In genomic region chr1:78484361-78484760, GRCm38 (mm10) we compare ENCODE assay signal across 16 mouse cellular contexts. TPM values are rescaled to one million over a fixed set of nuclear protein-coding genes. Genes with fewer than 3 reads are reported as not detected.
DNase-seq lines count a peak whose midpoint lies in the region; ATAC-seq and TF ChIP-seq lines count a peak whose summit lies in the region.
"Had no signal": no experiment of that assay in that cellular context is flagged by ENCODE, and none has a peak within 500 bp of the region (broad histone marks: within the 10 kb centered on the region; RNA-seq: fewer than 3 reads in every experiment).

No protein-coding gene starts in this region.

- peaks cover 28% of the 10 kb centered on the region for H3K36me3 ChIP-seq in embryonic facial prominence, embryonic 14.5 days (ENCODE audit: control insufficient read depth, insufficient read depth, low read length)
- peaks cover 10% of the 10 kb centered on the region for H3K36me3 ChIP-seq in intestine, postnatal 0 days (ENCODE audit: control insufficient read depth, insufficient read depth)
- H3K36me3 ChIP-seq in forebrain, embryonic 16.5 days (ENCODE audit: control insufficient read depth, insufficient read depth): no peaks in the 10 kb centered on the region

- H3K9ac ChIP-seq in embryonic facial prominence, embryonic 14.5 days (ENCODE audit: low read depth, low read length): no peak overlapping the region
- no peak overlapping the region for H3K9ac ChIP-seq in intestine, postnatal 0 days (ENCODE audit: low read depth, low read length)
- no peak overlapping the region for H3K9ac ChIP-seq in forebrain, embryonic 16.5 days (replicated peaks; ENCODE audit: low read depth, low read length)
- H3K9ac ChIP-seq: hindbrain, embryonic 14.5 days; liver, embryonic 15.5 days; neural tube, embryonic 13.5 days had no signal

- no peaks in the 10 kb centered on the region for H3K27me3 ChIP-seq in embryonic facial prominence, embryonic 14.5 days (replicated peaks; ENCODE audit: control insufficient read depth, insufficient read depth, low read length)
- no peaks in the 10 kb centered on the region for H3K27me3 ChIP-seq in intestine, postnatal 0 days (replicated peaks; ENCODE audit: control insufficient read depth, insufficient read depth, low read length)
- no peaks in the 10 kb centered on the region for H3K27me3 ChIP-seq in forebrain, embryonic 16.5 days (replicated peaks; ENCODE audit: control insufficient read depth, insufficient read depth, low read length)
- H3K27me3 ChIP-seq: liver, embryonic 15.5 days; neural tube, embryonic 13.5 days had no signal

- no peak overlapping the region for H3K4me3 ChIP-seq in embryonic facial prominence, embryonic 14.5 days (ENCODE audit: low read depth, low read length)
- H3K4me3 ChIP-seq in intestine, postnatal 0 days (ENCODE audit: low read depth, low read length): no peak overlapping the region
- no peak overlapping the region for H3K4me3 ChIP-seq in forebrain, embryonic 16.5 days (replicated peaks; ENCODE audit: low read length)
- H3K4me3 ChIP-seq: liver, embryonic 15.5 days; neural tube, embryonic 13.5 days had no signal

- H3K27ac ChIP-seq in embryonic facial prominence, embryonic 14.5 days (replicated peaks; ENCODE audit: low read depth, low read length): peak overlapping the region; percentile 55
- H3K27ac ChIP-seq in intestine, postnatal 0 days (ENCODE audit: low read depth, low read length): peak overlapping the region; percentile 68
- H3K27ac ChIP-seq in forebrain, embryonic 16.5 days (ENCODE audit: low read length): no peak overlapping the region
- H3K27ac ChIP-seq: hindbrain, embryonic 14.5 days; liver, embryonic 15.5 days; neural tube, embryonic 13.5 days had no signal

- 28% methylated on average over 2 of the region's 2 CpGs for WGBS in embryonic facial prominence, embryonic 14.5 days
- WGBS in intestine, postnatal 0 days: 43% methylated on average over 2 of the region's 2 CpGs
- 29% methylated on average over 2 of the region's 2 CpGs for WGBS in forebrain, embryonic 16.5 days

- peak; percentile 18 for DNase-seq in lung, postnatal 36 days
- no peak for DNase-seq in lung, postnatal 25 days (ENCODE audit: low spot score)
- DNase-seq in NIH3T3 (ENCODE audit: low read depth): peak; percentile 18
- DNase-seq in embryonic facial prominence, embryonic 14.5 days (ENCODE audit: low spot score): peak; percentile 46
- no peak for DNase-seq in spleen, adult 18-20 months
- no peak for DNase-seq in retina, postnatal 1 day
- DNase-seq: cerebellum, postnatal 14 days; kidney, adult 2 months; kidney, postnatal 36 days had no signal

- no peak; the same call in 1 of the 2 replicates for ATAC-seq in embryonic facial prominence, embryonic 14.5 days (ENCODE audit: low read depth)
- ATAC-seq in intestine, postnatal 0 days: no peak
- no peak for ATAC-seq in forebrain, embryonic 16.5 days

- no peaks in the 10 kb centered on the region for H3K9me3 ChIP-seq in embryonic facial prominence, embryonic 14.5 days (ENCODE audit: control insufficient read depth, low read length)
- H3K9me3 ChIP-seq in intestine, postnatal 0 days (ENCODE audit: control insufficient read depth): no peaks in the 10 kb centered on the region
- no peaks in the 10 kb centered on the region for H3K9me3 ChIP-seq in forebrain, embryonic 16.5 days (ENCODE audit: control insufficient read depth, low read length)
- H3K9me3 ChIP-seq: liver, embryonic 15.5 days; neural tube, embryonic 13.5 days had no signal

- H3K4me2 ChIP-seq in embryonic facial prominence, embryonic 14.5 days (ENCODE audit: low read depth, low read length): no peak overlapping the region
- no peak overlapping the region for H3K4me2 ChIP-seq in intestine, postnatal 0 days (replicated peaks; ENCODE audit: low read depth)
- H3K4me2 ChIP-seq in forebrain, embryonic 16.5 days (ENCODE audit: low read length): no peak overlapping the region
- H3K4me2 ChIP-seq: hindbrain, embryonic 14.5 days; liver, embryonic 15.5 days; neural tube, embryonic 13.5 days had no signal

- H3K4me1 ChIP-seq in embryonic facial prominence, embryonic 14.5 days (ENCODE audit: control insufficient read depth, insufficient read depth, low read length): peaks cover 19% of the 10 kb centered on the region; the same call in 1 of the 2 replicates
- H3K4me1 ChIP-seq in intestine, postnatal 0 days (replicated peaks; ENCODE audit: control insufficient read depth, insufficient read depth, low read length): 0 out of 2 replicates have a peak, but pooled peaks cover 7% of the 10 kb centered on the region
- H3K4me1 ChIP-seq in forebrain, embryonic 16.5 days (replicated peaks; ENCODE audit: control insufficient read depth, insufficient read depth, low read length): peaks cover 11% of the 10 kb centered on the region

- no peak for TF ChIP-seq CTCF in intestine, postnatal 0 days (IDR thresholded peaks at IDR 0.05; ENCODE audit: low read depth)

RNA-seq across cellular contexts. Expression of gene Farsb, which starts 4.3 kb away (rescaled TPM):
- polyA plus RNA-seq in embryonic facial prominence, embryonic 14.5 days (2014; fragmentation: Nextera tagmentation; extraction: Ambion mirVana): 122 and 145 TPM in 2 replicates
- polyA plus RNA-seq in intestine, postnatal 0 days (2015; fragmentation: Nextera tagmentation; extraction: Ambion mirVana): 59.2 and 61.5 TPM in 2 replicates
- 168 and 172 TPM in 2 replicates for polyA plus RNA-seq in forebrain, embryonic 16.5 days (2015; fragmentation: Nextera tagmentation; extraction: Ambion mirVana)

RNA-seq across cellular contexts. Expression of gene Mogat1, which starts 26.4 kb away (rescaled TPM):
- polyA plus RNA-seq in embryonic facial prominence, embryonic 14.5 days (2014; fragmentation: Nextera tagmentation; extraction: Ambion mirVana): 0.69 and 0.72 TPM in 2 replicates
- polyA plus RNA-seq in intestine, postnatal 0 days (2015; fragmentation: Nextera tagmentation; extraction: Ambion mirVana): 0.44 and 0.98 TPM in 2 replicates
- polyA plus RNA-seq in forebrain, embryonic 16.5 days (2015; fragmentation: Nextera tagmentation; extraction: Ambion mirVana): 0.66 TPM in 1 of 2 replicates, not detected in the other
- polyA plus RNA-seq: forebrain, embryonic 11.5 days; liver, embryonic 15.5 days; neural tube, embryonic 13.5 days had no signal

RNA-seq across cellular contexts. Expression of gene BC035947, which starts 27.6 kb away (rescaled TPM):
- 0.40 and 0.73 TPM in 2 replicates for polyA plus RNA-seq in embryonic facial prominence, embryonic 14.5 days (2014; fragmentation: Nextera tagmentation; extraction: Ambion mirVana)
- 3.6 and 5.6 TPM in 2 replicates for polyA plus RNA-seq in intestine, postnatal 0 days (2015; fragmentation: Nextera tagmentation; extraction: Ambion mirVana)
- polyA plus RNA-seq in forebrain, embryonic 16.5 days (2015; fragmentation: Nextera tagmentation; extraction: Ambion mirVana): 0.27 and 0.46 TPM in 2 replicates
- polyA plus RNA-seq: heart, embryonic 16.5 days had no signal

Comparison
In these comparisons a context has a peak if more than half of its experiments do, and no peak if none do; other contexts are left out.
1. DNase-seq: peak in lung, postnatal 36 days (single experiment), NIH3T3 (single experiment) and embryonic facial prominence, embryonic 14.5 days (single experiment); none in lung, postnatal 25 days (single experiment), spleen, adult 18-20 months (0 of 2) and retina, postnatal 1 day (single experiment).